Mouse (Mus musculus) c-Kit-positive CD71-positive TER-119-negative erythroid progenitor cells, embryonic 14.5 days (primary cell): ENCODE measurements around the gene Mrpl54.

Experiments
- DNase-seq: peaks from one replicate; pipeline ENCODE4 v3.0.0-alpha.2; 2013; ENCODE audit warnings: low read depth

Mrpl54 gene

DNA sequence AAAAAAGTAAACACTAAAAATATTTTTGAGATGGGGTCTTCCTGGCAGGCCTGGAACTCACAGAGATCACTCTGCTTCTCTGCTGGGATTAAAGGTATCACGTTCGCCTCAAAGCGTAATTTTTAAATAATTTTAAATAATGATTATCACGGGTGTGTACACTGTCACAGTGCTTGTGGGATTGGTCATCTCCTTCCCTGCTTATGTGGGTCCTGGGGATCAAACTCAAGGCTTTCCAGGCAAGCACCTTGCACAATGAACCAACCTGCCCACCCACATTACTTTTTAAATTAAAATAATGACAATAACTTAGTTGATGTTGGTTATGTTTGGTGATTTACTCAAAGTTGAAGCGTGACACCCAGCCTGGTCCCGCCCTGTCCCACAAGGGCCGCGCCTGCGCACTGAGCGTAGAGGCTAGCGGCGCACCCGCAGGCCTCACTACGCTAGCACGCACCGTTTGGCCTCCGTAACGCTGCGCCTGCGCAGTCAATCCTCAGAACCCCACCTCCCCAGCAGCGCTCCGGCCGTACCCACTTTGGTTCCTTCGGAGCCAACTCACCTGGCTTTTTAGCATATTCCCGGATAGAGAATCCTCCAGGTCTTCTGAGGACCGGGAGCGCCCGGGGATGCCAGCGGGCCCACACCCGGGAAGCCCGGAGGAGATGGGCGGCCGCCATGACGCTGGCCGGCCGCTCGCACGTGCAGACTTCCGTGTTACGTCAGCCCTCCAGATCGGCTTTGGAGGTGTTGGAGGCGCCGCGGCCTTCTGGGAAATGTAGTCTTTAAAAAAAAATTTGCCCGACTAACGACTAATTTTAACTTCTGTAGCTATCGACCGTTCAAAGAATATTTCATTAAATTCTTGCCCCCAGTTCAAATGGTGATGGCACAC lies at the start of gene Mrpl54, which contains the start of gene Apba3:
Gene Mrpl54, minus strand, starts transcription at position 724 of the 895 bp plus-strand sequence.
Gene Apba3, plus strand, starts transcription at position 750 of the 895 bp plus-strand sequence.
- peak; percentile 95 for DNase-seq

DNA sequence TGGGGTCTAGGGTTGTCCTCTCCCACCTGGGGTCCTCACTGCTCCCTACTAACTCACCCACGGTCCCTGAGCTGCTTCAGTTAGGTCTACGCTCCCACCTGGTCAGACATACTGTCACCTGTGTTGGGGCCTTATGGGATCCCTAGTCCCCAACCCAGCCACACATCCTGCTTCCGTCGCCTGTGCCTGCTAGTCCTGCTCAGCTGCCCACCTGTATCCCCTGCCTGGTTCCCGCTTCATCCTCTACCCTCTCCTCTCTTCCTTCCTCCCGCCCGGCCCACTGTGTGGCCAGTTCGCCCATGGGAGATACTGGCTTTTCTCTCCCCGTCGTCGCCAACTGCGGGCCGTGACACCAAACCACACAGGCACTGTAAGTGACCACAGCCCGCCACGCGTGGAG lies 48.9 kb upstream of the Mrpl54 start:
- DNase-seq, result no peak

DNA sequence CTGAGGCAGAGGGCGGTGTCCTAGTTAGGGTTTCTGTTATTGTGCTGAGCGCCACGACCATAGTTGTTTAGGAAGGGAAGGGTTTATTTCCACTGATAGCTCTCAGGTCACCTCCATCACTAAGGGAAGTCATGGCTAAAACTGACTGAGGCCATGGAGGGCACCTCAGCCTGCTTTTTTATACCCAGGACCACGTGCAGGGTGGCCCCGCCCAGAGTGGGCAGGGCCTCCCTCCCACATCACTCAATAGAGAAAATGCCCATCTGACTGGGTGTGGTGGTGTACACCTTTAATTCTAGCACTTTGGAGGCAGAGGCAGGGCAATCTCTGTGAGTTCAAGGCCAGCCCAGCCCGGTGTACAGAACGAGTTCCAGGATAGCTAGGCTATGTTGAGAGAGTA lies 47.5 kb upstream of the Mrpl54 start:
- DNase-seq, result no peak

DNA sequence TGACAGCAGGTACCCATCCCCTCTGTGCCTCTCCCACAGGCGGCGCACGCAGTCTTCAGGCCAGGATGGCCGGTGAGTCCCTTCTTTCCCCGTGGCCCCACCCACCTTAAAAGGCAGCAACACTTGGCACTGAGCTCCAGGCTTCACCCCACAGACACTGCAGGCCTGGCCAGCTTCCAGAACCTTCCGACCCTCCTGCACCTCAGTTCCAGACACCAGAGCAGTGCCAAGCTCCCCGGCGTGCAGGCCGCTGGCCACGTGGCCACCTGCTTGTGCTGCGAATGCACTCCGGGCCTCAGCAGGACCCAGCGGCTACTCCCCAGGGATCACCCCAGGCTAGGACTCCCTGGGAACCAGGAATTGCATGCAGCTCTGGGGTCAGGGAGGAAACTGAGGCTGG lies 46.8 kb upstream of the Mrpl54 start:
- DNase-seq, result no peak

DNA sequence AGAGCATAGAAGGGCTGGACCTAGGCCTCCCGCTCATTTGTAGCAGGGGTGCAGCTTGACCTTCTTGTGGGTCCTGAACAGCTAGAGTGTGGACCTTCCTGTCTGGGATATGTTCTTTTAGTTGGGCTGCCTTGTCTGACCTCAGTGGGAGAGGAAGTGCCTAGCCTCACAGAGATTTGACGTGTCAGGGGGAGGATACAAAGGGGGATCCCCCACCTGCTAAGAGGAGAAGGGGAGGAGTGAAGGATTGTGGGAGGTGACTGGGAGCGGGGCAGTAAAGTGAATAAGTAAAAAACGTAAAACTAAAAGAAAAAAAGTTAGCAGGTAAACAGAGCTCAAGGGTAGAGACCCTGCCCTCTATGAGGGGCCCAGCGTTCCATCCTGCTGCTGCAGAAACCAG lies 42.8 kb upstream of the Mrpl54 start:
- DNase-seq, result no peak

DNA sequence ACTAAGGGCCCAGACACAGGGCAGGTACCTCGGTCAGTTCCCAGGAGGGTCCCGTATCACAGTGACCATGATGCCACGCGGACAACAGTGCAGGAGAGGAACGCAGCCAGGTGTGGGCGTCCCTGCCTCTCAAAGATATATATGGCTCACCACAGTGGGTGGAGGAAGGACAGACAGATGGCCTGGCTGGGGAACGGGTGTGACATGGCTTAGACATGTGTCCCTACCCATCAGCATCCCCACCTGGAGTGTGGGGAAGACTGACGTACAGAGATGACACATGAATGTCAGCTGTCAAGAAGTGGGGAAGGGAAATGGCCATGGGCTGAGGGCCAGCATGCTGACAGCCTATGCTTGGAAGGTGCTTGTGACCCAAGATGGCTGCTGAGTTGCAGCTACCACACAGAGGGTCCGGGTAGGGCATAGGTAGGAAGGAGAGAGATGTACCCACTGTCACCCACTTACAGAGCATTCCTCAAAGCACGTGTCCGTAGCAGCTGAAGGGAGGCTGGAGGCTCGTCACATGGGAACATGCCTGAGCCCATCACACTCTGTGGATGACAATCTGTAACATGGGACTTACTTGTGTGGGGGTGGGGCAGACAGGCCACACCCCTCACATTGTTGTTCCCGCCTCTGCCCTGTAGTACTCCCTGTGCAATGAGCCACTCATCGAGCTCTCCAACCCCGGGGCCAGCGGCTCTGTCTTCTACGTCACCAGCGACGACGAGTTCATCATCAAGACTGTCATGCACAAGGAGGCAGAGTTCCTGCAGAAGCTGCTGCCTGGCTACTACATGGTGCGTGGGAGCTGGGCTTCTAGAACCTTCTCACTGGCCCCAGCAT lies 40.3 kb upstream of the Mrpl54 start:
- DNase-seq, result no peak

DNA sequence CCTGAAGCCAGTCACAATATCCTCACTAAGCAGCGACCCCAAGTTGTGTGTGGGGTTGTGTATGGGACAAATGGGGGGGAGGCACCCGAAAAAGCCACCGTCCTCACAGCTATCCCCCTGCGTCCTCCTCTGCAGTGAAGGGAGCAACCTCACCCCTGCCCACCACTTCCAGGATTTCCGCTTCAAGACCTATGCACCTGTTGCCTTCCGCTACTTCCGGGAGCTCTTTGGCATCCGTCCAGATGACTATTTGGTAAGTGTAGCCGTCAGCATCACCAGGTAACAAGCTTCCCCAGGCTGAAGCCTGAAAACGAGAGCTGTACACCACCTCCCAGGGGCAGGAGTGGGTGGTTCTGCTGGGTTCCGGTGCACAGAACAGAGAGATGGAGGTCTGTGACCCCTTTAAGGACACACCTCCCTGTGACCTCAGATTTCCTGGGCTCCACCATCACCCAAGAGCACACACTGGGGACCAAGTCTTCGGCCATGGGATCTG lies 39.5 kb upstream of the Mrpl54 start:
- DNase-seq, result no peak

DNA sequence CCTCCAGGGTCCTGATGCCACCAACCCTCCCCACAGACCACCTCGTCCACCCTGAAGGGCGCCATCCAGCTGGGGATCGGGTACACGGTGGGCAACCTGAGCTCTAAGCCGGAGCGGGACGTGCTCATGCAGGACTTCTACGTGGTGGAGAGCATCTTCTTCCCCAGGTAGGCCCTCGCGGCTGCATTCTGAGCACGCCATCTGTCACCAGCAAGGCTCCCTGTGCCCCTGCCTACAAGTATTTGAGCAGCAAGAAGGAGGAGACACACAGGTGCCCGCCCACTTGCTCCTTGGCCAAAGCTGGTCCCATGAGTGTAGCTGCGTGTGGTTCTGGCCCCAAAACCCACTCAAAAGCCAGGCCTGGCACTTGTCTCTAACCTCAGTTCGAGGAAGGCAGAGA lies 38.9 kb upstream of the Mrpl54 start:
- DNase-seq, result no peak

DNA sequence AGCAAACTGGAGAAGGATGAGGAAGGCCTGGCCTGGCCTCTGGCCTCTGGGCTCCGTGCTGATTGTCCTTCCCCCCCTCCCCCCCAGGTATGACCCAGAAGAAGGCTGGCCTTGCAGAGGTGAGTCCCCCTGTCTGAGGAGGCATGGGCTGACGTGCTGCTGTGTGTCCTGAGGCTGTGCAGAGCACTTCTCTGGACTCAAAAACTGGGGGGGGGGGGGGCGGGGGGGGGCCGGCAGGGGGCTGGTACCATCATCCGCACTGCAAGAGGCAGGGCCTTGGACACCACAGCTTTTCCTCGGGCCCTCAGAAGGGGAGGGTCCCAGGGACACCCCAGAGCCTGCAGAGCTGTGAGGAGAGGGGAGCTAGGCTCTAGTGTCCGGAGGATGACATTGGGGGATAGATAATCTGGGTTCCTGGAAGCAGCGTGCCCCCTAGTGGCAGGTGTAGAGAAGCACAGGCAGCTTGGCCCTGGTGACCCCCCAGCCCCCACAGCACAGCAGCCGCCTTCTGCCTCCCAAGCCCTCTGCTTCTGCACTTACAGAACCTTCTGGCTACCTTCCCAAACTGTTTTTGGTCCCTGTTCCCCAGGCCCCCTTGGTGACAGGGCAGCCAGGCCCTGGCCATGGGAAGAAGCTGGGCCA lies 38.0 kb upstream of the Mrpl54 start:
- DNase-seq, result no peak

DNA sequence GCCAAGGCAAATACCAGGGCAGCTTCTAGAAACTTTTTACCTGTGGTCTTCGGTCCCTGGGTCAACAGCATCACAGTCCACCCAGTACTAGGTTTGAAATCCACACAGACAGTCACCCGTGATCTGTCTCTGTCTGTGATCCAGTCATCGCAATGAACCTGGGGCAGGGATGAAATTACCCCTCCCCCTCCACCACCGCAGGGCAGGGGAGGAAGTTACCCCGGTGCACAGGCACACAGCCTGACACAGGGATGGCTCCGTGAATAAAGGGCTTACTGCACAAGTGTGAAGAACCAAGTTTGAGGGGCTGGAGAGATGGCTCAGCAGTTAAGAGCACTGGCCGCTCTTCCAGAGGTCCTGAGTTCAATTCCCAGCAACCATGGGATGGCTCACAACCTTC lies 37.0 kb upstream of the Mrpl54 start:
- DNase-seq, result no peak

DNA sequence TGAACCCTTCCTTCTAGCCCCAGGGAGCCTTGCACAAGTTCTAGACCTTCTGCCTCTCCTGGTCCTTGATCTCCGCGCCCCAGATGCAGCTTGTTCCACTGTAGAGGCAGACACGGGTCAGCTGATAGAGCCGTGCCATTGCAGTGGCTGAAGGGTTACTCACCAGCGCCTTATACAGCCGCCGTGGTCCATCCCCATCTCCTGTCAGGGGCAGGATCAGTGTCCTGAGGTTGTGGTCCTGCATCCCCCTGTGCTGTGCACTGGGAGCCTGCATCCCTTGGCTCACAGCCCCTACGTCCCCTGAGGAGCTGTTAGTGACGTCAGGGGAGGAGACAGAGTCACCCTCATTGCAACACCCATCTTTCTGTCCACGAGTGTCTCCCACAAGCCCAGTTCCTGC lies 36.5 kb upstream of the Mrpl54 start:
- no peak for DNase-seq

DNA sequence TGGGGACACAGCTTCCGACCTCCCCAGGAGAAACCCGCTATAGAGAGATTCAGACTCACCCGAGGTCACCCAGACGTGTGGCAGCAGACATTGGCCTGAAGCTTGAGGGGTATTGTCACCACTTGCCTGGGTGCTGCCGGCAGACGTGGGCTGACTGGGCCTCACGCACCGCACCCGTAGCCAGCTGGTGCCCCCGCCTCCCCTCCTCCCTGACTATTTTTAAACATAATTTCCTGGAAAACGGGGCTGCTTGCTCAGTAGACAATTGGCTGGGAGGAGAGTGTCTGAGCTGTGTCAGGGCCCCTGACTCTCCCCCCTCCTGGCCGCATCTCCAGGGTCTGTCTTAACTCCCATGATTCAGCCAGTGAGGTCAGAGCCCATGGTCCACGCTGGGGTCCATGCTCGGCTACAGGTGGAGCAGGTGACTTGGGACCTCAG lies 36.1 kb upstream of the Mrpl54 start:
- peak; percentile 43 for DNase-seq

DNA sequence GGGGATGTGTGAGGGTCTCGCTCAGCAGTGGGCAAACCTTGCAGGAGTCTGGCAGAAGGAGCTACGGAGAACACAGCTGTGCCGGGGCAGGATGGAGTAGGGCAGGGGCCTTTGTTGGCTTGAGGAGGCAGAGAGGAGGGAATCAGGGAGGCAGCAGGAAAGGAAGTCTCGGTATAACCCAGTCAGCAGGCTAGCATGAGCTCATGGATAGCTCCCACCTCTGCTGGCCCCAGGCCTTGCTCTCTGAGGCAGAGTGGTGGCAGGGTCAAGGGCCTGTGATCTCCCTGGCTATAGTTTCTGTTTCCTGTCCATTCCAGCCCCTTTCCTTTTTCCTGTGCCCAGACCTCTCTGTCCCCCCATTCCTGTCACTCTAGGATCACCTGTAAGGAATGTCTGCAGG lies 35.6 kb upstream of the Mrpl54 start:
- DNase-seq, result no peak

DNA sequence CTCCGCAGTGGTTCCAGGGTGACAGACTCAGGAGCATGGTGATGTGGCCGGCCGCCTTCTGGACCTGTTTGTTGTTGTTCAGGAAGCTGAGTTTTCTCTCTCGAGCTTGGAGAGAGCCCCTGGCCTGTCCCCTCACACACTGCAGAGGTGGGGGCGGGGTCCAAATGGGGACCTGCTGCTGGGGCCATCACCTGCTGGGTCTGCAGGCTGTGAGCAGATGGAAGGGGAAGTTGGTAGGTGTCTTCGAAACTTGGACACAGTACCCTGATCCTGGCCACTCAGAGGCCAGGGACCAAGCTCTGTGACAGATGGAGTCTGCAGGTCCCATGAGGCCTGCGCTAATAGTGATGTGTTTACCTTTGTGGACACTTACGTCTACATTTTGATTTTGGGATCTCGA lies 34.6 kb upstream of the Mrpl54 start:
- no peak for DNase-seq

DNA sequence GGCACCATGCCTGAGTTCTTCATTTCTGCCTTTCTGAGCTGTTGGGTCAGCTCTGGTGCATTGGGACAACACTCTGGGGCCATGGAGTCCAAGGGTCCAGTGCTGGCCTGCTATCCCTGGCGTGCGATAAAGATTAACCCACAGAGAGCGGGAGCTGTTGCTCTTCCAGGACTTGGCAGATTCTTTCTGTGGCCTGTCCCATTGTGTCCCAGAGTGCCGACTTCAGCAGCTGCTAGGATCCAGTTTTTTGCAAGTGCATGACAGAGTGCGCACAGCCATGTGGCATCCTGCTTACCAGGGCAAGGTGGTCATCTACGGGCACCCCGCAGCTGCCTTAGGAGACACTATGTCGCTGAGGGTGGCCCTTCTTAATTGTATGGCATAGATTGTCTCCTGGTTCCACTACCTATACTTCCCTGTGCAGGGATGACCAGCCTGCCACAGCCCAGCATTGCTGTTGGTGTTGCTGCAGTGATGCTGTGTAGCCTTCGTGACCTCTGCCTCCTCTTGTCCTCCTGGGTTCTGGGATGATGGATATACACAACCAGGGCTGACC lies 33.7 kb upstream of the Mrpl54 start:
- DNase-seq, result no peak

DNA sequence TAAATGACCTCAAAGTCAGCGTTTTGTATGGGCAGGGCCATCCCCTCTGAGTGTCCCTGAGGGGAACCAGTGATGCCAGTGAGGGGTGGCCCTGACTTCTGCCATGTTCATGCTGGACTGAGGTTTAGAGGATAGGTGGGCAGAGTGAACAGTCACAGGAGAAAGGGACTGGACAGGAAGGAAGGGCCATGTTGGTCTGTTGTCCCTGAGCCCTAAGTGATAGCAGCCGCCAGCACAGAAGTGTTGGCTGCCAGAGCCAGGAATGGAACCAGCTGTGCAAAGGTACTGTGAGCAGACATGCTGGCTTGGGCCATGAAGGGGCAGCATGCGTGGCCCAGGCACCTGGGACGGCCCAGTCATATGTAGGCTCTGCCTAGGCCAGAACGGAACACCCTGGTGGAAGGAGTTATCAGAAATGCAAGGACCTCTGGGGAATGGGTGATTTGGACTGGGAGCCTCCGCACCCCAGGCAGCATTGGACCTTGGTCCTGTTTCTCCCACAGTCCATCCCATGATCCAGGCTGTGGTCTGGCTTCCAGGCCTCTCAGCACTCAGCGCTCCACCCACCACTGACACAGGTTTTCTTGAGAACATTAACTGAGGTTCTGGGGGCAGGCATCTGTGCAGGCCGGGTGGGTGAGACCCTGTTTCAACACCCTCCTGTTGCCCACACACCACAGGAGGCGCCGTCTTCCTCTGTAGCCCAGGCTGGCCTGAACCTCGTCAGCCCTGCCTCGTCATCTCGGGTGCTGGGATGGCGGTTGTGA lies 33.0 kb upstream of the Mrpl54 start:
- DNase-seq, result no peak

DNA sequence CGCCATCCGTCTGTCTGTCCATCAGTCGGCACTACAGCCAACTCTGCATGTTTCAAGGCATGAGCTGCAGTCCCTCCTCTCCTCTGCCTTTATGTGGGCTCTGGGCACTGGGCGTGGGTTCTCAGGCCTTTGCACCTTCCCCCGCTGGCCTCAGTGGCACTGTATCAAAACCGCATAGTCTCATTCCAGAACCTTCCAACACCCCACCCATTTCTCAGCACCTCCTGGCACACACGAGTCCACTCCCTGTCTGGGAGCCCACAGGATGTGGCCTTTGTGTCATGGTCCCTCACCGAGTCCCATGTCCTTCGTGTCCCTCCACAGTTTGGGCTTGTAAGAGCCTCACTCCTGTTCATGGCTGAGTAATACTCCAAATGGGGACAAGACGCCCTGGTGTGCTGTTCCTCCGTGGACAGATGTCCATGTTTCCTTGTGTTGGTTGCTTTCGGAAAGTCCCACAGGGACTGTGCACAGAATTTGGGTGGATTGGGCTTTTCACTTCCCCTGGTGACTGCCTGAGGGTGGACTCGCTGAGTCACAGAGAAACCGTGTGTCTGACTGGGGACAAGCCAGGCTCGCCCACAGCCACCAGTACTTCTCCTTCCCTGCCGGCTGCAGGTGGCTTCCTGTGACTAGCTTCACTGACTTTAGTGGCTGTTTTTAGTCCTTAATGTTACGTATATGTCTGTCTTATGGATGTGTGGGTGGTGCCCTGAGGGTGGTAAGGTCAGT lies 31.8 kb upstream of the Mrpl54 start:
- no peak for DNase-seq

DNA sequence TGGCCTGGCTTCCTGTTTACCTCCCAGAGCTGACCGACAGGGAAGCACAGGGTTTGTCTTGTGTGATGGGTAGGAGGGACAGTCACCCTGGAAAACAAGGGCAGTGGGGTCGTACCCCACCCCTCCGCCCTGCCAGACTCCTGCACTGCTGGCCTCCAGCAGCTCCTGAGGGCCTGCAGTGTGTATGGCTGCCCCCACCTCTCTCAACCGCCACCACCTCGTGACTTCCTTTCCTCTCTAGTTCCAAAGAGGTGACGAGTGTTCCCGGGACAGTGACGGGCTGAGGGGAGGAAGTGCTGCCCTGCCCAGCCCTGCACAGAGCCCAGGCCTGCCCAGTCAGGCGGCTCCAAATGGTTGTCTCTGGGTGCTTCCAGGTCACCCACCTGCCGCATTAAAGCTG lies 31.1 kb upstream of the Mrpl54 start:
- DNase-seq, result no peak

DNA sequence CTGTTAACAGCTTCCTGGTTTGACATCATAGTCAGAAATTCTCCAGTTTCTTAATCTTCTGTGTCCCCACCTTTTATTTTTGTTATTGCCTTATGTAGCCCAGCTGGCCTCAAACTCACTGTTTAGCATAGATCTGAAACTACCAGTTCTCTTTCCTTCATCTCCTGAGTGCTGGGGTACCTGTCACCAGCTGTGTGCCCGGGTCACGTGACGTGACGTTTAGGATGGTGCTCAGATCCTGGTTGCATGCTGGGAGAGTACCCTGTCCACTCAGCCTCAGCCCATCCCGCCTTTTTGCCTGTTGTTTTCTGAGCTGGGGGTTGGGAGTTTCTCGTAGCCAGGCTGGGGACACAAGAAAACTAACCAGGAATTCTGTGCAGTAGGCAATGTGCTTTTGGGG lies 30.5 kb upstream of the Mrpl54 start:
- no peak for DNase-seq

DNA sequence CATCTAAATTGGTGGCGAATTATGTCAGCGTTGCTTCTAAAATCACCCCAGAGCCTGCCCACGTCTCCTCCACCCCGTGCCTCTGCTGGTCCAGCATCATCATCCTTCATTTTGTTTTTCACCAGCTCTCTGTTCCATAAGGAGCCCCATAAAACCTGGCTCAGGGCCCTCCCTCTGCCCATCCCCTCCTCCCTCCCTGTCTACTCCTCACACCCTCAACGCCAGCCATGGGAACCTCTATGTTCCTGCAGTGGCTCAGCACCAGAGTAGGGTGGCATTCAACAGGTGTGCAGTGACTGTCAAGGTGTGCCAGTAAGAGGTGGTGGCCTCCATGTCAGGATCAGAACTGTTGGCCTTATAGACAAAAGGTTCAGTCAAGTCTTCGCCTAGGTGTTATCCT lies 28.5 kb upstream of the Mrpl54 start:
- no peak for DNase-seq

DNA sequence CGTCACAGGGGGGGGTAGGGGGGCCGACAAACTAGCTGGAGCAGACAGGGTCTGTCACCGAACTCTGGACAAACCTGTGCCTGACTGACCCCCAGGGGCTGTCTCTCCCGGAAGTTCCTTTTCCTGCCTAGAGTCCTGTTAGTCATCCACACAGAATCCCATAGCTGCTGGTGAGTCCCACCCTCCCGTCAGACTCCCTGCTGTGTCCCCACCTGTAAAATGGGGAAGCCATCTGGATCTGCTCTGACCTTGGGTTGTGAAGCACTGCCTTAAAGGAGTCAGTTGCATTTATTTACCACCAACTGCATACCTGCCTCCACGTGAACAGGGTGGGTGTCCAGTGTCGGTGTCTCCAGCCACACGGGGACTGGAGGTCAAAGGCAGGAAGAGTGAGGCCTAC lies 27.7 kb upstream of the Mrpl54 start:
- no peak for DNase-seq
